ENCODE assay signal across 8 mouse cellular contexts in the genomic region with DNA sequence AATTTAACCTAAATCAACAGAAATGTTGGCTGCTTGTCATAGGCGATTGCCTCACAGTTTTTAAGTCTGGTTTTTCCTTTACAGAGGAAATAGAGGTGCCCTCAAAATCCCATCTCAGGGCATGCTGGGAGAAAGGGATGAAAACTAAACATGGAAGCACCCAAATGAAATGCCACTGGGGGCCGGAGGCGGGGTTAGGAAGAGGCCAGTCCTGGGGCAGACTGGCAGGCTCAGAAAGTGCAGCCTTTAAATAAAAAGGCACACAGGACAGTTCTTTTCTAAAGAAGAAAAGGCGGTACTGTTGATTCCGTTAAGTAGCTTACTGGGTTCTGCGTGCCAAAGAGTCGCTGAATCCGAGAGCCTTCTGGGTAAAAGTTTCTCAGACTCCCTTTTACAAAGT.
DNase-seq lines count a peak whose midpoint lies in the region; ATAC-seq and TF ChIP-seq lines count a peak whose summit lies in the region.

No protein-coding gene starts in this region.

- H3K36me3 ChIP-seq in liver, adult 2 months (ENCODE audit: control insufficient read depth, insufficient read depth, low read length): no peaks in the 10 kb centered on the region
- no peaks in the 10 kb centered on the region for H3K36me3 ChIP-seq in embryonic facial prominence, embryonic 11.5 days (replicated peaks; ENCODE audit: control insufficient read depth, insufficient read depth, low read depth, low read length)
- H3K36me3 ChIP-seq in hindbrain, embryonic 13.5 days: no peaks in the 10 kb centered on the region
- H3K36me3 ChIP-seq in midbrain, embryonic 11.5 days (ENCODE audit: control insufficient read depth, insufficient read depth, low read length): no peaks in the 10 kb centered on the region

- no peak overlapping the region for H3K9ac ChIP-seq in liver, adult 2 months (ENCODE audit: low read depth, low read length)
- H3K9ac ChIP-seq in embryonic facial prominence, embryonic 11.5 days (replicated peaks; ENCODE audit: low read length): no peak overlapping the region
- H3K9ac ChIP-seq in hindbrain, embryonic 13.5 days: peak overlapping the region; percentile 78
- peak overlapping the region; percentile 81 for H3K9ac ChIP-seq in midbrain, embryonic 11.5 days (ENCODE audit: low read length)

- H3K9me3 ChIP-seq in embryonic facial prominence, embryonic 11.5 days (replicated peaks; ENCODE audit: control insufficient read depth, low read length): no peaks in the 10 kb centered on the region
- H3K9me3 ChIP-seq in hindbrain, embryonic 13.5 days: no peaks in the 10 kb centered on the region
- H3K9me3 ChIP-seq in midbrain, embryonic 11.5 days (ENCODE audit: control insufficient read depth, low read length): no peaks in the 10 kb centered on the region

- H3K4me3 ChIP-seq in liver, adult 2 months (ENCODE audit: insufficient read depth, low read depth, low read length): no peak overlapping the region; the same call in 1 of the 2 replicates
- H3K4me3 ChIP-seq in embryonic facial prominence, embryonic 11.5 days (ENCODE audit: low read depth, low read length): no peak overlapping the region
- peak overlapping the region; percentile 61 for H3K4me3 ChIP-seq in hindbrain, embryonic 13.5 days
- H3K4me3 ChIP-seq in midbrain, embryonic 11.5 days (ENCODE audit: low read depth, low read length): peak overlapping the region; percentile 66

- intact Hi-C loops in left cerebral cortex, postnatal 36 days (cut with DNase I): no loop called here

- peaks cover 11% of the 10 kb centered on the region for H3K4me1 ChIP-seq in liver, adult 2 months (ENCODE audit: control insufficient read depth, insufficient read depth, low read length)
- H3K4me1 ChIP-seq in embryonic facial prominence, embryonic 11.5 days (ENCODE audit: control insufficient read depth, insufficient read depth, low read length): no peaks in the 10 kb centered on the region
- H3K4me1 ChIP-seq in hindbrain, embryonic 13.5 days (replicated peaks): peaks cover 29% of the 10 kb centered on the region
- H3K4me1 ChIP-seq in midbrain, embryonic 11.5 days (ENCODE audit: control insufficient read depth, insufficient read depth, low read length): peaks cover 28% of the 10 kb centered on the region

- H3K79me2 ChIP-seq in liver, adult 2 months (ENCODE audit: control insufficient read depth, insufficient read depth, low read length): peaks cover 8% of the 10 kb centered on the region; the same call in 1 of the 2 replicates

- no peak for DNase-seq in liver, adult 2 months (ENCODE audit: extremely low read depth, low read depth, low spot score)
- no peak for DNase-seq in liver
- DNase-seq in embryonic facial prominence, embryonic 11.5 days (ENCODE audit: low spot score): peak; percentile 50
- no peak for DNase-seq in midbrain, embryonic 11.5 days (ENCODE audit: low spot score, missing footprints)
- no peak for DNase-seq in adipocyte (ENCODE audit: low spot score)
- DNase-seq in left cerebral cortex, postnatal 36 days (ENCODE audit: low spot score in 2 of 2): no peak
- no peak for DNase-seq in thymus, adult 18-20 months

- TF ChIP-seq CTCF in liver, adult 2 months (IDR thresholded peaks at IDR 0.05; ENCODE audit: low read depth, low read length): no peak

- no peak for TF ChIP-seq POLR2A in liver, adult 2 months (IDR thresholded peaks at IDR 0.05; ENCODE audit: extremely low read depth, insufficient read depth, low read length)

- H3K4me2 ChIP-seq in embryonic facial prominence, embryonic 11.5 days (ENCODE audit: low read depth, low read length): peak overlapping the region; percentile 76; the same call in 1 of the 2 replicates
- peak overlapping the region; percentile 91 for H3K4me2 ChIP-seq in hindbrain, embryonic 13.5 days
- H3K4me2 ChIP-seq in midbrain, embryonic 11.5 days: peak overlapping the region; percentile 74

- peak overlapping the region; percentile 59 for H3K27ac ChIP-seq in liver, adult 2 months (replicated peaks; ENCODE audit: insufficient read depth, low read depth, low read length)
- no peak overlapping the region; the same call in 1 of the 2 replicates for H3K27ac ChIP-seq in embryonic facial prominence, embryonic 11.5 days (replicated peaks; ENCODE audit: low read depth, low read length)
- peak overlapping the region; percentile 69; the same call in 1 of the 2 replicates for H3K27ac ChIP-seq in hindbrain, embryonic 13.5 days
- H3K27ac ChIP-seq in midbrain, embryonic 11.5 days (ENCODE audit: low read depth, low read length): peak overlapping the region; percentile 84

- 11% methylated on average over 8 of the region's 8 CpGs for WGBS in liver, adult 2 months
- WGBS in embryonic facial prominence, embryonic 11.5 days: 5% methylated on average over 8 of the region's 8 CpGs
- WGBS in hindbrain, embryonic 13.5 days: 3% methylated on average over 8 of the region's 8 CpGs
- WGBS in midbrain, embryonic 11.5 days: 1% methylated on average over 8 of the region's 8 CpGs

- no peak for ATAC-seq in embryonic facial prominence, embryonic 11.5 days (replicated peaks; ENCODE audit: insufficient number of reproducible peaks, low FRiP score, low TSS enrichment, low read depth)
- ATAC-seq in hindbrain, embryonic 13.5 days (ENCODE audit: low FRiP score): peak; percentile 49
- peak; percentile 70 for ATAC-seq in midbrain, embryonic 11.5 days (ENCODE audit: low FRiP score)

- no peaks in the 10 kb centered on the region for H3K27me3 ChIP-seq in liver, adult 2 months (ENCODE audit: control insufficient read depth, insufficient read depth, low read length)
- H3K27me3 ChIP-seq in embryonic facial prominence, embryonic 11.5 days (ENCODE audit: control insufficient read depth, insufficient read depth, low read length): no peaks in the 10 kb centered on the region
- H3K27me3 ChIP-seq in hindbrain, embryonic 13.5 days: no peaks in the 10 kb centered on the region
- no peaks in the 10 kb centered on the region for H3K27me3 ChIP-seq in midbrain, embryonic 11.5 days (ENCODE audit: control insufficient read depth, insufficient read depth, low read length)

Comparison
In these comparisons a context has a peak if more than half of its experiments do, and no peak if none do; other contexts are left out.
1. H3K4me3 ChIP-seq: peak in hindbrain, embryonic 13.5 days (single experiment) and midbrain, embryonic 11.5 days (single experiment); none in liver, adult 2 months (single experiment) and embryonic facial prominence, embryonic 11.5 days (single experiment).
2. H3K9ac ChIP-seq: peak in hindbrain, embryonic 13.5 days (single experiment) and midbrain, embryonic 11.5 days (single experiment); none in liver, adult 2 months (single experiment) and embryonic facial prominence, embryonic 11.5 days (single experiment).
3. Peak in every context shown above with its lines, with median percentiles within 50 percentile points of each other: H3K4me2 ChIP-seq.